Mouse (Mus musculus) midbrain, embryonic 16.5 days (tissue): ENCODE data around the gene Syngr1. TPM values are rescaled to one million over a fixed set of nuclear protein-coding genes. Genes with fewer than 3 reads are reported as not detected.

Experiments used
- ATAC-seq: fragments of 200-750 bp; cut with Nextera tagmentation; 2 replicates; pipeline ENCODE4 v1.8.0; 2017; ENCODE audit warnings: moderate TSS enrichment
- H3K27ac ChIP-seq: fragments of 300-500 bp; sonication (generic); 2 replicates; pipeline ENCODE4 v1.5.1; 2014; ENCODE audit warnings: mild to moderate bottlenecking, low read length, mixed read lengths
- H3K27me3 ChIP-seq: fragments of 300-500 bp; sonication (generic); 2 replicates; pipeline ENCODE4 v1.6.1; 2014; ENCODE audit warnings: low read depth, low read length, mixed read lengths; ENCODE audit not compliant: control insufficient read depth, insufficient read depth
- H3K36me3 ChIP-seq: fragments of 300-500 bp; sonication (generic); 2 replicates; pipeline ENCODE4 v1.6.1; 2014; ENCODE audit warnings: mild to moderate bottlenecking, low read length, moderate library complexity, mixed read lengths; ENCODE audit not compliant: control insufficient read depth, insufficient read depth
- H3K4me1 ChIP-seq: fragments of 300-500 bp; sonication (generic); 2 replicates; pipeline ENCODE4 v1.6.1; 2014; ENCODE audit warnings: mild to moderate bottlenecking, low read length, mixed read lengths; ENCODE audit not compliant: control insufficient read depth, insufficient read depth
- H3K4me2 ChIP-seq: fragments of 300-500 bp; sonication (generic); 2 replicates; pipeline ENCODE4 v1.6.1; 2014; ENCODE audit warnings: mild to moderate bottlenecking, low read length, mixed read lengths
- H3K4me3 ChIP-seq: fragments of 300-500 bp; sonication (generic); 2 replicates; pipeline ENCODE4 v1.5.1; 2014; ENCODE audit warnings: low read depth, mild to moderate bottlenecking, low read length, moderate library complexity, mixed read lengths
- H3K9ac ChIP-seq: fragments of 300-500 bp; sonication (generic); 2 replicates; pipeline ENCODE4 v1.6.1; 2014; ENCODE audit warnings: low read depth, low read length, mixed read lengths
- H3K9me3 ChIP-seq: fragments of 300-500 bp; sonication (generic); replicated peaks from 2 replicates; pipeline ENCODE4 v1.6.1; 2014; ENCODE audit warnings: mild to moderate bottlenecking, low read length, mixed read lengths; ENCODE audit not compliant: control insufficient read depth, poor library complexity, severe bottlenecking
- WGBS: fragments of 180-500 bp; shearing (Covaris S2); extraction: QIAGEN DNeasy Blood & Tissue Kit; methylation state at CpG from one replicate; pipeline ENCODE4 v1.1.7; 2014; 5-methylcytosine and 5-hydroxymethylcytosine counted together
- polyA plus RNA-seq: library from polyadenylated mRNA; unstranded; fragments of >200 nt; fragmentation: Nextera tagmentation; extraction: Ambion mirVana; gene quantifications from 2 replicates; pipeline ENCODE4 v1.2.1, GENCODE M21; 2015

Syngr1 gene
- polyA plus RNA-seq, 1 experiment from 2014 or later = 83.9 TPM

GRCm38 (mm10) chr15:80131421-80131820 is 40.3 kb downstream of the Syngr1 start:
- WGBS = 77% methylated on average over 6 of the region's 6 CpGs
- H3K4me3 ChIP-seq = no peak overlapping the region
- no peak overlapping the region for H3K4me2 ChIP-seq
- H3K27me3 ChIP-seq = no peaks in the 10 kb centered on the region
- H3K9ac ChIP-seq = no peak overlapping the region
- no peaks in the 10 kb centered on the region for H3K36me3 ChIP-seq
- peaks cover 18% of the 10 kb centered on the region for H3K4me1 ChIP-seq
- ATAC-seq = no peak
- H3K9me3 ChIP-seq = no peaks in the 10 kb centered on the region
- no peak overlapping the region for H3K27ac ChIP-seq

GRCm38 (mm10) chr15:80132452-80132851 is 41.3 kb downstream of the Syngr1 start:
- Histone ChIP-seq H3K27me3 (no peaks in the 10 kb centered on the region), H3K4me2 (peak overlapping the region; percentile 50), H3K27ac (no peak overlapping the region), H3K4me3 (peak overlapping the region; percentile 53), H3K36me3 (no peaks in the 10 kb centered on the region), H3K9me3 (no peaks in the 10 kb centered on the region), H3K9ac (peak overlapping the region; percentile 82; the same call in 1 of the 2 replicates), H3K4me1 (peaks cover 18% of the 10 kb centered on the region)
- WGBS = 81% methylated on average over 9 of the region's 9 CpGs
- no peak for ATAC-seq

- WGBS = under 1% methylated on average over 49 of the region's 59 CpGs
- no peaks in the 10 kb centered on the region for H3K9me3 ChIP-seq
- H3K27me3 ChIP-seq = no peaks in the 10 kb centered on the region
- H3K4me2 ChIP-seq = peak within 1 kb of the TSS; percentile 95
- H3K4me1 ChIP-seq = peaks cover 18% of the 10 kb centered on the region
- ATAC-seq = peak; percentile 96
- H3K4me3 ChIP-seq = peak within 1 kb of the TSS; percentile 53
- H3K27ac ChIP-seq = peak within 1 kb of the TSS; percentile 97
- H3K9ac ChIP-seq = peak within 1 kb of the TSS; percentile 82
- H3K36me3 ChIP-seq = no peaks in the 10 kb centered on the region
Measured at GRCm38 (mm10) chr15:80132993-80133586, 42.0 kb downstream of the Syngr1 start, which contains the start of gene Tab1. Gene Tab1 (plus strand): TSS chr15:80133127.

GRCm38 (mm10) chr15:80133682-80134449 is 42.7 kb downstream of the Syngr1 start:
- peaks cover 18% of the 10 kb centered on the region for H3K4me1 ChIP-seq
- H3K4me3 ChIP-seq = peak overlapping the region; percentile 53
- WGBS = 8% methylated on average over 14 of the region's 14 CpGs
- H3K27ac ChIP-seq = peak overlapping the region; percentile 97
- peak overlapping the region; percentile 82 for H3K9ac ChIP-seq
- ATAC-seq = 0 out of 2 replicates have a peak, but pooled peaks have one; percentile 15
- H3K9me3 ChIP-seq = no peaks in the 10 kb centered on the region
- H3K4me2 ChIP-seq = peak overlapping the region; percentile 95
- no peaks in the 10 kb centered on the region for H3K36me3 ChIP-seq
- no peaks in the 10 kb centered on the region for H3K27me3 ChIP-seq

GRCm38 (mm10) chr15:80134450-80134847 is 43.3 kb downstream of the Syngr1 start:
- ATAC-seq = no peak
- Histone ChIP-seq H3K4me1 (peaks cover 18% of the 10 kb centered on the region), H3K9ac (peak overlapping the region; percentile 82), H3K9me3 (no peaks in the 10 kb centered on the region), H3K27ac (peak overlapping the region; percentile 97), H3K4me3 (no peak overlapping the region; the same call in 1 of the 2 replicates), H3K36me3 (no peaks in the 10 kb centered on the region), H3K4me2 (peak overlapping the region; percentile 95), H3K27me3 (no peaks in the 10 kb centered on the region)
- WGBS = 56% methylated on average over 9 of the region's 9 CpGs

- no peak overlapping the region for H3K27ac ChIP-seq
- H3K27me3 ChIP-seq = no peaks in the 10 kb centered on the region
- ATAC-seq = no peak
- 96% methylated on average over 2 of the region's 2 CpGs for WGBS
- H3K9ac ChIP-seq = no peak overlapping the region
- H3K4me2 ChIP-seq = no peak overlapping the region
- no peak overlapping the region for H3K4me3 ChIP-seq
- no peaks in the 10 kb centered on the region for H3K36me3 ChIP-seq
- H3K9me3 ChIP-seq = no peaks in the 10 kb centered on the region
- H3K4me1 ChIP-seq = peaks cover 18% of the 10 kb centered on the region
Measured at GRCm38 (mm10) chr15:80135499-80135898, 44.4 kb downstream of the Syngr1 start.

- Histone ChIP-seq H3K27ac (no peak overlapping the region), H3K9ac (no peak overlapping the region), H3K4me2 (no peak overlapping the region), H3K4me1 (peaks cover 18% of the 10 kb centered on the region), H3K27me3 (no peaks in the 10 kb centered on the region), H3K36me3 (no peaks in the 10 kb centered on the region), H3K4me3 (no peak overlapping the region), H3K9me3 (no peaks in the 10 kb centered on the region)
- 98% methylated on average over 3 of the region's 3 CpGs for WGBS
- no peak for ATAC-seq
Measured at GRCm38 (mm10) chr15:80136645-80137044, 45.5 kb downstream of the Syngr1 start.

GRCm38 (mm10) chr15:80137945-80138791 is 47.0 kb downstream of the Syngr1 start:
- Histone ChIP-seq H3K9me3 (no peaks in the 10 kb centered on the region), H3K4me2 (no peak overlapping the region), H3K4me1 (peaks cover 16% of the 10 kb centered on the region), H3K9ac (no peak overlapping the region), H3K27ac (0 out of 2 replicates have a peak overlapping the region, but pooled peaks have one; percentile 11), H3K36me3 (no peaks in the 10 kb centered on the region), H3K4me3 (no peak overlapping the region), H3K27me3 (no peaks in the 10 kb centered on the region)
- whole genome bisulfite sequencing = 64% methylated on average over 17 of the region's 17 CpGs
- no peak for ATAC-seq
